Mouse (Mus musculus): ENCODE measurements around the gene Shkbp1.

DNA sequence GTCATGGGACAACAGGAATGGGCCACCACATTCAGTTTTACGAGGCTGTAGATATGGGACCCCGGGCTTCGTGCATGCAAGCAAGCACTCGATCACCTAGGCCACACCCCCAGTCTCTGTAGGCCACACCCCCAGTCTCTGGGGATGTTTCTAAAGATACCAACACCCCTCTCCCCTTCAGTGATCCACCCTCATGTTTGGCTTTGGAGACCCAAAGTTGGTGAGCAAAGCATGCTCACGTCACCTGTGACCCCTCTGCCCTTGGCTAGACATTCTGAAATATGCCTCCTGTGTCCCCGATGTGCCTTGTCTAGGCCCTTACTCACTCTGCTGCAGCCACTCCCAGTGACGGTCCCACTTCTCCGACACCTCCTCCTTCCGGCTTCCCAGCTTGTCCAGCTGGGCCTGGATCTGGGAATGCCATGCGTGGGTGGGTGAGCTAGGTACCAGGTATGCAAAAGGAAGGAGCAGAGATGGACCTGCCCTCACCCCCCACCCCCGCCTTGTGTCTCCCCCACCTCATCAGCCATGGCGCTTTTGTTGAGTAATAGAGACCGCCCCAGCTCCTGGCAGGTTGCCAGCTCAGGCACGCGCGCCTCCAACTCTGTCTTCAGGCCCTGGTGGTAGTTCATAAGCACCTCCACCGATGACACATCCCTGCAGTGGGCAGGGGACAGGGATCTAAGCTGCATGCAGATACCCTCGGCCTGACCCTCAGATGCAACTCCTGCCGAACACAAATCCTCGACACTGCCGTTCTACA, 10.4 kb upstream of the Shkbp1 start:
- TF ChIP-seq MYOG (IDR thresholded peaks at IDR 0.05; ENCODE audit: control insufficient read depth in 1 of 3, insufficient read depth in 1 of 3, insufficient read length in 2 of 3, low read depth in 2 of 3) (no peak), POLR2A (IDR thresholded peaks at IDR 0.05; ENCODE audit: insufficient read length, low read depth) (no peak)
